Mouse (Mus musculus) gastrocnemius, adult 18-20 months (tissue): ENCODE data around the gene Gas7. TPM values are rescaled to one million over a fixed set of nuclear protein-coding genes. Genes with fewer than 3 reads are reported as not detected.

Experiments used
- DNase-seq: peaks from one replicate; pipeline ENCODE4 v3.0.0; 2021; ENCODE audit warnings: low spot score
- total RNA-seq, 2 experiments: library from RNA; stranded (reverse); gene quantifications; 2 replicates each; pipeline ENCODE4 v1.2.3; 2021

Gas7 gene
- total RNA-seq, 2 experiments from 2014 or later = 6.4 to 8.1 TPM

- no peak for DNase-seq
Observed at GRCm38 (mm10) chr11:67612158-67612839, 157.1 kb downstream of the Gas7 start.

GRCm38 (mm10) chr11:67616557-67617239 is 161.5 kb downstream of the Gas7 start:
- DNase-seq = no peak

GRCm38 (mm10) chr11:67622340-67622739 is 167.1 kb downstream of the Gas7 start:
- peak; percentile 18 for DNase-seq

- DNase-seq = no peak
Observed at GRCm38 (mm10) chr11:67627179-67627578, 171.9 kb downstream of the Gas7 start.

GRCm38 (mm10) chr11:67628522-67628921 is 173.3 kb downstream of the Gas7 start:
- no peak for DNase-seq

GRCm38 (mm10) chr11:67632906-67633305 is 177.7 kb downstream of the Gas7 start:
- DNase-seq = no peak

GRCm38 (mm10) chr11:67633620-67634229 is 178.5 kb downstream of the Gas7 start:
- DNase-seq = no peak

GRCm38 (mm10) chr11:67636201-67636600 is 181.0 kb downstream of the Gas7 start:
- DNase-seq = no peak

- no peak for DNase-seq
Observed at GRCm38 (mm10) chr11:67636905-67637586, 181.8 kb downstream of the Gas7 start.

- DNase-seq = no peak
Observed at GRCm38 (mm10) chr11:67638401-67638800, 183.2 kb downstream of the Gas7 start.

- no peak for DNase-seq
Observed at GRCm38 (mm10) chr11:67640299-67640698, 185.1 kb downstream of the Gas7 start.

GRCm38 (mm10) chr11:67642421-67642820 is 187.2 kb downstream of the Gas7 start:
- no peak for DNase-seq

- no peak for DNase-seq
Observed at GRCm38 (mm10) chr11:67642835-67643234, 187.6 kb downstream of the Gas7 start.

- no peak for DNase-seq
Observed at GRCm38 (mm10) chr11:67643465-67643864, 188.2 kb downstream of the Gas7 start.

GRCm38 (mm10) chr11:67644632-67645149 is 189.5 kb downstream of the Gas7 start:
- DNase-seq = no peak

- peak; percentile 79 for DNase-seq
Observed at GRCm38 (mm10) chr11:67647745-67648144, 192.5 kb downstream of the Gas7 start.

- peak; percentile 28 for DNase-seq
Observed at GRCm38 (mm10) chr11:67648651-67649407, 193.6 kb downstream of the Gas7 start.

- no peak for DNase-seq
Observed at GRCm38 (mm10) chr11:67649971-67650707, 194.9 kb downstream of the Gas7 start.

- no peak for DNase-seq
Observed at GRCm38 (mm10) chr11:67651731-67652130, 196.5 kb downstream of the Gas7 start.

- DNase-seq = no peak
Observed at GRCm38 (mm10) chr11:67652194-67652892, 197.1 kb downstream of the Gas7 start.
